Mouse (Mus musculus): ENCODE measurements around the gene Setx.
"Not testable (repeated sequence)": the region's sequence is repeated elsewhere in the genome, so short reads cannot be mapped to it uniquely, and the experiment has no call there.

The Setx gene

DNA sequence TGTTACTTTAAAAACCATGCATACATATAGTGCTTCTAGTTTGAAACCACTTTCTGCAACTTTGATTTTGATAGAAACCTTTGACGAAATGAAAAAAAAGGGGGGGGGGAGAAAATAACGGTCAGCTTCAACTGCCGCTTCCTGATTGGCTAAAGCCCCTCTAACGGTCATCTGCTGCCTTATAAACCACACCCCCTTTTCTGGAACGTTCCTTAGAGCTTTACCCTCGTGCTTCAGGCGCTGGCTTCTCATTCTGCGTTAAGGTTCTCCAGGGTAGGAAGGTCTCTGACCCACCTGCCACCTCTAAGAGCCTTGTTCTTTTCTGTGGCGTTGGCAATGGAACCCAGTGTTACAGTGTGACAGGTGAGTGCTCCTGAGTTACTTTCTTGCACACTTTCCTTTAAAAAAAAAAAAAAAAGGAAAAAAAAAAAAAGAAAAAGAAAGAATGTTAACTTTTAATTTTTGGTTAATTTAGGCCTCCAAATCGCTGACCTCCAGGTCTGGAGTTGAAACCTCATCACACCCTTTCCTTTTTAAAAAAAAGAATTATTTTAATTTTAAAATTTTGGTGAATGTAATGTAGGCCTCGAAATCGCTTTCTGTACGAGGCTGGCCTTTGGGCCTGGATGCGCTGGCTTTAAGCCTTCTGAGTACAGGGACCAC lies at the start of gene Setx:
Setx (plus strand) TSS at position 275 of the 663 bp plus-strand sequence.
- DNase-seq: no peak

- no peak for DNase-seq
Observed at GRCm38 (mm10) chr2:29074676-29075075, 49.3 kb upstream of the Setx start.

GRCm38 (mm10) chr2:29075331-29076070 lies 48.5 kb upstream of the Setx start:
- no peak for DNase-seq

GRCm38 (mm10) chr2:29076226-29076625 lies 47.8 kb upstream of the Setx start:
- no peak for DNase-seq

DNA sequence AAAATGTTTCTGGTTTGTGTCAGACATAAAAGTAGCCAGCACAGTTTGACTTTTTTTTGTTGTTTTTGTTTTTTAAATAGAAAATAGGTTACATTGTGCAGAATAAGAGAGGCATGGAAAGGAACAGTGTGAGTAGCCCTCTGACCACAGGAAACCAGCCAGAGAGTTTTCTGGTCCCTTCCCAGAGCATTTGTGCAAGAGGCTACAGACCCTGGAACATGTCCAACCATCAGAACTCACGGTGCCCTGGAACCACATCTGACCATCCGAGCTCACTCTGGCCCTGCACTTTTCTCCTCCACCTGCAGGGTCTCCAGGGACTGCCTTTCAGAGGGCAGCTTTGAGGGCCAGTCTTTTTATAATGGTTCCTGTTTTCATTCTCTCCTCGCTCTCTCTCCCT lies 42.0 kb upstream of the Setx start:
- DNase-seq: no peak

DNA sequence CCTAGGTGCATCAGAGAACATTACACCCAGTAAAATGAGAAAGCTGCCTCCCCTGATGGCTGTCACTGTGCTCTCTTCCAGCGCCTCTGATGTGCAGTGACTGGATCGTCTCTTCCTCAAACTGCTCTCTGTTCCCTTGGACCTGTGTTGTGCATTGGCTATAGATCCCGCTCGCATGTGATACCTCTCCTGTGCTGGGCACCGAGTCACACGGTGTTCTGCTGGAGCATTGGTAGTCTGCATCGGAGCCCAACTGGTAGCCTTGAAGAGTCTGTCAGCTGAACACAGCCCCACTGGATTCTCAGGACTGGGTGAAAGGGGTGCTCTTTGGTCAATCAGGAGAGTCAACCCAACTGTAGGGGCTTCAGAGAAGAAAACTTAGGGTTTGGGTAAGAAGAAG lies 38.0 kb upstream of the Setx start:
- DNase-seq: no peak

DNA sequence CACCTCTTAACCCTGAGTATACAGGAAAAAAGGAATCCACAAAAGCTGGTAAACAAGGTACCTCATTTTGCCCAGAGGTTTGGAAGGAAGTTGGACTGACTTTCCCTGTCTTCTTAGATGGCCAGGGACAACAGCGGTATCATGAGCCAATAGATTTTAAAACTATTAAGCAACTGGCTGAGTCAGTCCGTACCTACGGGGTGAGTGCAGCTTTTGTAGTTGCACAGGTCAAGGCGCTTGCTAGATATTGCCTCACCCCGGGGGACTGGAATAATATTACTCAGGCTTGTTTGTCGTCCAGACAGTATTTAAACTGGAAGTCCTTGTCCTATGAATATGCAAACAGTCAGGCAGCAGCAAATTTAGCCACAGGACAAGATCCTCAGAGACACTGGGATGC lies 34.7 kb upstream of the Setx start:
- not testable (repeated sequence) for DNase-seq

GRCm38 (mm10) chr2:29095674-29096073 lies 28.3 kb upstream of the Setx start:
- no peak for DNase-seq

DNA sequence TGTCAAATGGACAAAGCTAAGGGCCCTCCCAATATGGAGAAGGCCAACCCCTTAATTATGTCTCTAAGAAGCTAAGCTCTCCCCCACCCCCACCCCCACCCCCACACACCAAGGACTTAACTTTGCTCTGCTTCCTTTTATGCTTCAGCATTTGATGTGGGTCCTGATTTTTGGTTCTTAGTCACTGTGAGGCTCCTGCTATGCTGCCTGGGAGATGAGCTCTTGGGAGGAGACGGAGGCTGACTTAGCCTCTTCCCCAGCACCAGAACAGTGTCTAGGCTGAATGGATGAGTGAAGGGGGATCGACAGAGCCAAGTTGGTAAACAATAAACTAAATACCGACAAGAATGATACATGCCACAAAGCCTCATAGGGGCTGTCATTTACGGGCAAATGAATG lies 27.2 kb upstream of the Setx start:
- DNase-seq: no peak

- no peak for DNase-seq
Observed at GRCm38 (mm10) chr2:29097465-29097864, 26.5 kb upstream of the Setx start.

GRCm38 (mm10) chr2:29097955-29098354 lies 26.0 kb upstream of the Setx start:
- not testable (repeated sequence) for DNase-seq

DNA sequence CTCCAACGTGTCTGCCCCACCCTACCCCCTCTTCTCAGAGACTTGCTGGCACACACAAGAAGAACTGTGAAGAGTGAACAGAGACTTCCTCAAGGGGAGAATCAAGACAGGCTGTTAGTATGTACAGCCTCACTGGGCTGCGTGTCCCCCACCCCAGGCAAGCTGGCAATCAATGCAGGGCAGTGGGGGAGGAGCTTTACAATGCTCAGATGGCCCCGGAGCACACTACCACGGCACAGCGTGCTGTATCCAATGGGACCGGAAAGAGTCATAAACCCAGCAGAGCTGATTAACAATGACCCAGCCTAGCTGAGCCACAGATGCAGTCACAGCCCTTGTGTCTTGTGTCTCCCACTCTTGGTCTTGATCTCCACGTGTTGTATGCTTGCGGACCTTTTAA lies 25.2 kb upstream of the Setx start:
- DNase-seq: no peak

DNA sequence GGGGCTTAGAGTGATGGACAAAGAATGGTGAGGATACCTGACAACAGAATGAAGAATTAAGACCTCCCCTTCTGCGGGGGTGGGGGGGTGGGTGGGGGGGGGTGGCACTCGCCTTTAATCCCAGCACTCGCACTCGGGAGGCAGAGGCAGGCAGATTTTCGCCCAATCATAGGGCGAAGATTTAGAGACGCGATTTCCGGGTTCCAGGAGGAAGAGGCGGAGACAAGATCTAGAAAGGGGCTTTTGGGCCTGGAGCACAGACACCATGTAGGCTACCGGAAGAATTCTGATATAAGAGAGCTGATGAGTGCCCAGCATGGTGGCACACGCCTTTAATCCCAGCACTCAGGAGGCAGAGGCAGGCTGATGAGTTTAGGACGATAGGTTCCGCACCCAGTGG lies 24.3 kb upstream of the Setx start:
- no peak for DNase-seq

DNA sequence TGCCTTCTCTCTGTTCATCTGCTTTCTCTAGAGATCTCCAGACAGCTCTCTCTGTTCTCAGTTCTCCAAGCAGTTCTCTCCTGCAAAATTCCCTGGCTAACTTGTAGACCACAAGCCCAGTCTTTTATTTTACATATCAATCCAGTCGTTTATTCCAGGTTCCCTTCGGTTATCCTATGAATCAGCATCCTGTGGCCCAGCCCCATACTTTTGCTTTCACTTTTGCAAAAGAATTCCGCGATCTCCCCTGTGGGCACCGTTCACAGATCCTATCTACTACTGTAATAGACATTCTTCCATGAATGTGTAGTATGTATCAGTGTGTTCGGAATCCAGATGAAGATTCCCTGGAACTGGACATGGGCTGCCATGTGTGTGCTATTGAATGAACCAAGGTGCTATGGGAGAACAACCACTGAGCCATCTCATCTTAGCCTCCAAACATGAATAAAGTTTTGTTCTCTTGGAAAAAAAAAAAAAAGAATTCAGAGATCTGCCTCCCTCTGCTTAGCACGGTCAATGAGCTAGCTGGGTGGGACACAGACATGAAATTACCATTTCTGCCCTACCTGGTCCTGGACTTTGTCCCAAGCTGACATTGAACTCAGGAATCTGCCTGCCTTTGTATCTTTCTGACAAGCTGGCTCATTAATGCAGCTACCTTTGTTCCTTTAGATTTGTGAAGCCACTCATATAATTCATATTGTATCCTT lies 23.0 kb upstream of the Setx start:
- no peak for DNase-seq

DNA sequence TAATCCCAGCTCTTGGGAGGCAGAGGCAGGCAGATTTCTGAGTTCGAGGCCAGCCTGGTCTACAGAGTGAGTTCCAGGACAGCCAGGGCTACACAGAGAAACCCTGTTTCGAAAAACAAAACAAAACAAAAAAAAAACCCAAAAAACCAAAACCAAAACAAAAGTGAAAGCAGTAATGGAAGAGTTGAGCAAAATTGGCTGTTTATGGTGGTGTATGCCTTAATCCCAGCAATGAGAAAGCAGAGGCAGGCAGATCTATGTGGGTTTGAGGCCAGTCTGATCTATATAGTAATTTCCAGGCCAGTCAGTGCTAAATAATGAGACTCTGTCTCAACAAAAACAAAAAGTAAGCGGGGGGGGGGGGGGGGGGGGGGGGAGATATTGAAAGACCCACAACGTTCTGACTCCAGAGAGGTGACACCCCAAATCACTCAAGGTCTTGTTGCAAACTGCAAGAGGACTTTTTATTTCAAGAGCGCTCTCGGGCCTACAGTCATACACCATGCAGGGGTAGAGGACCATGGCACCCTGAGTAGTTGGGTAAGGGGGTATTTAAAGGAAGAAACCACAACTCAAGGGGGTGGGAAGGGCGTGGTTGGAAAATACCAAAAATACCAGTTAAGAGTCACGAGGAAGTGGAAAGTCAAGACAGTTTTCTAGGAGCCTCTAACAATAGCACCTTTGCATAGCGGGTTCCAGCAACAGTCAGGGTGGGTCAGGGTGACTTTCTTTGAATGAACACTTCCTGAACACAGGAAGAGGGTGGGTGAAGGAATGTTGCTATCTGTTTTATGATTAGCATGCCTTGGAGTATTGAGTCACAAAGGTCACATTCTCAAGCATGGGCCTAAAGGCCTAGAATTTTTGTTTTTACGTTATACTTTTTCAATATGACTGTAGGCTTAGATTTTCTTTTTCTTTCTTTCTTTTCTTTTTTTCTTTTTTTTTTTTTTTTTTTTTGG lies 21.3 kb upstream of the Setx start:
- DNase-seq: not testable (repeated sequence)

DNA sequence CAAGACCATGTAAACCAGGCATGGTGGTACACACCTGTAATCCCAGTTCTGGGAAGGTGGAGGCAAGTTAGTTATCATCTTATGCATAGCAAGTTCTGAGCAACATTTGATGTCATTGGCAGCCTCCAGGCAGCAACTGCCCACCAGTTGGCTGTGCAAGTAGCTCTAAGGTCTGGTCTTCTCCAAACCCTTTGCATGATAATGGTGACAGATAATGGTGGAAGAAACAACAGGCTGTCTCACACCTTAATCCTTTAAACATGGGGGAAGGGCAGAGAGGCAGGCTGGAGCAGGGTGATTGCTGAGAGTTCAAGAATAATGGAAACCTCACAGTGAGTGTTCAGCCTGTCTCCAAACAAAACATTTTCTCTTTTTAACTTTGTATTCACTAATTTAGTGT lies 3.0 kb upstream of the Setx start:
- no peak for DNase-seq

DNA sequence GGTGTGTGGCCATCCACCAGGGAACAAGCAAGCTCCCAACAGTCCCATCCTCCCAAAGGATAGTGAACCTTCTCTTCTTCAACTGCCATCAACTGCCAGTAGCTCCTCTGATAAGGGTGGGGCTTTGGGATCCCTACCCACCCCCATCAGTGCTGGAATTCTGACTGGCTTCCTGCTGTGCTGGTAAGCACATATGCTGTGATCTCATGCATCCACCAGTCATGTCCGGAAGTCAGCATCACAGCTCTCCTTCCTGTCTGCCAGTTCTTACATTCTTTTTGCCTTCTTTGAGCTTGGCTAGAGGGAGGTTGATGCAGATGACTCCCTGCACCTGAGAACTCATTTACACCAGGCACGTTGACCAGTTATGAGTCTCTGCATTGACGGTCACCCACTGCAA lies 1.5 kb upstream of the Setx start:
- DNase-seq: no peak

DNA sequence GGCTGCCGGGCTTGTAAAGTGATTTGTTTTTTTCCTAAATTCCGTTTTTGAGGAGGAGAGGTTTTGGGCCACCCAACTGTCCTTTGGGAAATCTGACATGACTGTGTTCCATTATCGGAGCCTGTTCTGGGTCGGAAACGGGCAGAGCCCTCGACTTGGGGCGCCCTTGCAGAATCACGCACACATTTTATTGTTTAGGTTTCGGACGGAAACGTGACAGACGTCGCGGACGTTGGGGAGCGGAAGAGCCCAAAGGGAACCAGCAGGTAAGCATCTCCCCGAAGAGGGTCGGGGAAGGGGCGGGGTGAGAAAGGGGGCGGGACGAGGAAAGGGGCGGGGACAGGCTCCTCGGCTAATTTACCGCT lies 572 bp downstream of the Setx start:
- DNase-seq: no peak

- peak; percentile 96 for DNase-seq
Observed at GRCm38 (mm10) chr2:29124936-29125701, 1.1 kb downstream of the Setx start.

DNA sequence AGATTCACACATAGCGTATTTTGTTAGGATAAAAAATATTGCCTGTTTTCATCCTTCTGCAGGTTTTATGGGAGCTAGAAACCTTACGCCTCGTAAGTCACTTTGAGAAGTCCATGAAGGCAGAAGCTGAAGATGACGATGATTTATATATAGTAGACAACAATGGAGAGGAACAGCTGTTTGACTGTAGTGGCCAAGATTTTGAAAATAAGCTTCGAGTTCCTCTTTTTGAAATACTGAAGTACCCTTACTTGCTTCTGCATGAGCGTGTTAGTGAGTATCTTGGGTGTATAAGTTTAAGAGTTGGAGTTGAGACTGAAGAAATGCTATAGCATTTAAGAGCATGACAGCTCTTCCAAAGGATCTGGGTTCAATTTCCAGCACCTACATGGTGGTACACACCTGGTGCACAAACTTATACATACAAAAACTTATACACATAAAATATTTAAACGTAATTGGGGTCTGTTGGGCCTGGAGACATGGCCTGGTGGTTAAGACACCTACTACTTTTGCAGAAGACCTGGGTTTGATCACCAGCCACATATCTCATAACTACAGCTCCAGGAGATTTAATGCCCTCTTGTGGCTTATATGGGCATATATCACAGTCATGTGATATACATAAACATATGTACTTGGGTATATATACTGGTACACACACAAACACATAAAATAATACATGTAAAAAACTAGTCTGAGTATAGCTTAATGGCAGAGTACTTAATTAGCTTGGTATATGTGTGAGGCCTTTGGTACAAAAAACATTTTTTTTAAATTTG lies 6.3 kb downstream of the Setx start:
- no peak for DNase-seq

DNA sequence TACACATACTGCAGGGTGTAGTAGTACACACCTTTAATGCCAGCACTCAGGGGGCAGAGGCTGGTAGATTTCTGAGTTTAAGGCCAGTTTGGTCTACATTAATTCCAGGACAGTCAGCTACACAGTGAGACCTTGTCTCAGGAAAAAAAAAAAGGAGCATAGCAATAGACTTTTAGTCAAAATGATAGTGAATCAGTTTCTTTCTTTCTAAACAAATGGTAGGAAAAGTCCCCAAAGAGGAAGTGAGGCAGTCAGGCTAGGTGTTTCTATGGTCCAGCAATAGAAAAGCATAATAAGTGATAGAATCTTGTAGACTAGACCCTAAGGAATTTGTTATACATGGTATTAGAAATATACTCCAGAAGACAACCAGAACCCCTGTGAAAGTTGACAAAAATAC lies 11.2 kb downstream of the Setx start:
- no peak for DNase-seq

Measured in right cerebral cortex, postnatal 25 days (tissue).